Mouse (Mus musculus) lung, postnatal 0 days (tissue): ENCODE data around the gene Atp12a. TPM values are rescaled to one million over a fixed set of nuclear protein-coding genes. Genes with fewer than 3 reads are reported as not detected.

Source experiments
- ATAC-seq: fragments of 200-750 bp; cut with Nextera tagmentation; 2 replicates; pipeline ENCODE4 v1.8.0; 2017; ENCODE audit warnings: moderate library complexity
- DNase-seq: peaks from one replicate; pipeline ENCODE4 v3.0.0-alpha.2; 2016; ENCODE audit warnings: low spot score
- H3K27ac ChIP-seq: fragments of 300-500 bp; sonication (generic); 2 replicates; pipeline ENCODE4 v1.5.1; 2014; ENCODE audit warnings: antibody characterized with exemption, mild to moderate bottlenecking, low read length, mixed read lengths
- H3K27me3 ChIP-seq: fragments of 300-500 bp; sonication (generic); replicated peaks from 2 replicates; pipeline ENCODE4 v1.6.1; 2014; ENCODE audit warnings: low read length, mixed read lengths; ENCODE audit not compliant: insufficient read depth
- H3K36me3 ChIP-seq: fragments of 300-500 bp; sonication (generic); 2 replicates; pipeline ENCODE4 v1.6.1; 2014; ENCODE audit warnings: low read length, mixed read lengths; ENCODE audit not compliant: insufficient read depth
- H3K4me1 ChIP-seq: fragments of 300-500 bp; sonication (generic); 2 replicates; pipeline ENCODE4 v1.6.1; 2014; ENCODE audit warnings: antibody characterized with exemption, low read depth, low read length, mixed read lengths; ENCODE audit not compliant: insufficient read depth
- H3K4me2 ChIP-seq: fragments of 300-500 bp; sonication (generic); replicated peaks from 2 replicates; pipeline ENCODE4 v1.6.1; 2014; ENCODE audit warnings: low read depth, mild to moderate bottlenecking, low read length, moderate library complexity, mixed read lengths
- H3K4me3 ChIP-seq: fragments of 300-500 bp; sonication (generic); 2 replicates; pipeline ENCODE4 v1.5.1; 2014; ENCODE audit warnings: low read depth, low read length
- H3K9ac ChIP-seq: fragments of 300-500 bp; sonication (generic); replicated peaks from 2 replicates; pipeline ENCODE4 v1.6.1; 2014; ENCODE audit warnings: low read depth, mild to moderate bottlenecking
- H3K9me3 ChIP-seq: fragments of 300-500 bp; sonication (generic); 2 replicates; pipeline ENCODE4 v1.6.1; 2016; ENCODE audit warnings: low read length, mixed read lengths
- CTCF ChIP-seq: IDR thresholded peaks from 2 replicates; pipeline ENCODE4 v1.5.1; 2016; ENCODE audit warnings: antibody characterized with exemption, mild to moderate bottlenecking
- EP300 ChIP-seq: IDR thresholded peaks from 2 replicates; pipeline ENCODE4 v1.6.1; 2016; ENCODE audit warnings: antibody characterized with exemption, mild to moderate bottlenecking, control low read depth
- WGBS: fragments of 180-500 bp; shearing (Covaris S2); extraction: QIAGEN DNeasy Blood & Tissue Kit; methylation state at CpG from one replicate; pipeline ENCODE4 v1.1.7; 2014; 5-methylcytosine and 5-hydroxymethylcytosine counted together
- polyA plus RNA-seq: library from polyadenylated mRNA; unstranded; fragments of >200 nt; fragmentation: Nextera tagmentation; extraction: Ambion mirVana; gene quantifications from 2 replicates; pipeline ENCODE4 v1.2.1, GENCODE M21; 2015

The Atp12a gene
- polyA plus RNA-seq, 1 experiment from 2014 or later = 1.7 TPM

DNA sequence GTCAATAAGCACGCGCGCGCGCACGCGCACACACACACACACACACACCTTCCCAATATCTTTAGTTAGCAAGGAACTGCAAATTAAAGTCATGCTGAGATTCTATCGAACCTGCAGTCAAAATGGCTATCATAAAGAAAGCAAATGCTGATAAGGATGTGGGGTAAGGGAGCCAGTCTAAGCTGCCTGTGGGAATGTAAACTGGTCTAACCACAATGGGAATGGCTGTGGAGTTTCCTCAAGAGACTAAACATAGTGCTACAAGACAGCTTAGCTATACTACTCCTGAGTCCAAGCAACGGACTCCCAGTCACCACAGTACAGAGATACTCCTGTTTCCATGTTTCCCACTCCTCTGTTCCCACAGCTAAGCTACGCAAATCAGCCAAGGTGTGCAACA, 28.8 kb upstream of the Atp12a start:
- Histone ChIP-seq H3K4me2 (no peak overlapping the region), H3K36me3 (no peaks in the 10 kb centered on the region), H3K27ac (no peak overlapping the region), H3K9ac (no peak overlapping the region), H3K27me3 (no peaks in the 10 kb centered on the region), H3K4me1 (no peaks in the 10 kb centered on the region; the same call in 1 of the 2 replicates), H3K9me3 (no peaks in the 10 kb centered on the region), H3K4me3 (no peak overlapping the region)
- TF ChIP-seq EP300 = no peak
- no peak for TF ChIP-seq CTCF
- WGBS = 83% methylated on average over 10 of the region's 10 CpGs
- DNase-seq = no peak
- no peak for ATAC-seq

DNA sequence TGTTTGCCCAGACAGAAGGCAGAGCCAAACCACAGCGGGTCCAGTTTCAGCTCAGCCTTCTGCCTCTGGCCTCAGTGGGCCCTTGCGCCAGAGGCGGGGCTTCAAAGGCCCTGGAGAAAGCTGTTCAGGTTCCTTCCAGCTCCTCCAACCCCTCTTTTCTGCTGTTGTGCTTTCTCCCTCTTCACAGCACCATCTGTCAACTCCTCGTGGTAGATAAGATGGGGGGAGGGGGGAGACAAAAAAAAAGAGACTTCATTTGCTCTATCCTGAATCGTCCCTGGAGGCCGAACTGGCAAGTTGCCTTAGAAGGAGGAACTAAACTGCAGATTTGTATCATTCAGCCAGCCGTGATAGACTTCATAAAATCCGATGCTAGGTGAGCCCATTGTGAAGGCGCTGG, 27.8 kb upstream of the Atp12a start:
- 37% methylated on average over 9 of the region's 9 CpGs for WGBS
- no peak overlapping the region for H3K4me2 ChIP-seq
- ATAC-seq (no peak), DNase-seq (peak; percentile 16)
- H3K27me3 ChIP-seq = no peaks in the 10 kb centered on the region
- H3K4me1 ChIP-seq = no peaks in the 10 kb centered on the region; the same call in 1 of the 2 replicates
- no peaks in the 10 kb centered on the region for H3K36me3 ChIP-seq
- H3K27ac ChIP-seq = no peak overlapping the region
- H3K9me3 ChIP-seq = no peaks in the 10 kb centered on the region
- no peak overlapping the region for H3K4me3 ChIP-seq
- TF ChIP-seq EP300 = no peak
- TF ChIP-seq CTCF = no peak
- H3K9ac ChIP-seq = no peak overlapping the region

DNA sequence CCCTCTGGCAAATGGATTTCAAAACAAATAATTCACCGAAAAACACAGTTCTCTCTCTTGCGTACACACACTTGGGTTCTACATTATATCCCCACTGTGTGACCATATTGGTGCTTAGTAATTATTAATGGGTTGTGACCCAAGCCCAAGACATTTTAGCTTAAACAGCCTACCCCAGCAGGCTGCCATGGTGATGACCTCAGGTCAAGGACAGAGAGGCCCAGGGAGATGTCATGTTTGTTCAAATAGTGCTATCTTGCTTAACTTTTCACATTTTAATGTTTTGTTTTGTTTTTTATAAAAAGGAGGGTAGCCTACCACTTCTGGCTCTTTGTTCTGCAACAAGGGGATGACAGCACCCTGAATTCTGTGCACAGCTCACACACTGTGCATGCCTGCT, 27.2 kb upstream of the Atp12a start:
- Histone ChIP-seq H3K4me3 (no peak overlapping the region), H3K4me2 (no peak overlapping the region), H3K27ac (no peak overlapping the region), H3K9ac (no peak overlapping the region), H3K27me3 (no peaks in the 10 kb centered on the region), H3K36me3 (no peaks in the 10 kb centered on the region), H3K9me3 (no peaks in the 10 kb centered on the region), H3K4me1 (no peaks in the 10 kb centered on the region; the same call in 1 of the 2 replicates)
- TF ChIP-seq CTCF (no peak), EP300 (no peak)
- ATAC-seq (no peak), DNase-seq (no peak)
- WGBS = 64% methylated on average over 2 of the region's 2 CpGs

DNA sequence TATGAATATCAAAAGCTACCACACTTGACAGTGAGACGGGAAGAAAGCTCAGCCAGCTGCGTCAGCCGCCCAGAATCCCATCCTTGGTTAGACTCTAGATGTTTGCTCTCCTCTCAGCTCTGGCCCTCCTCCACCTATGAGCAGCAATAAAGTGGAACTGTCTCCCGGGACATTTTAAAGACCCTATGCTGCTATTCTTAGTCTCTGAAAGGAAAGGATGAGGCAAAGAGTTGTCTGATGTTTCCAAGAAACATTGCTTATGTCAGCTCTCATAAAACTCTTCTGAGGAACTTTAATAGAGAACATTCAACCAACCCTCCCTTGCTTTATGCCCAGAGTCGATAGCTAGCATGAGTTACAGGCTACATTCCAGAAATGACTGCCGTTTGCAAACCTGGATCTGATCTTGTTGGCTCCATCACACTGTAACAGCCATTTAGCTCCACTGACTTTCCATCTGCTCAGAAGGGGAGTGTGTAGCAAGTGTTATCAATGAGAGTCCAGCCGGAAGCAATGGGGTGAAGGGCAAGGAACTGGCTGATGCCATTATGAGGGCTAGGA, 25.9 kb upstream of the Atp12a start:
- TF ChIP-seq EP300 (no peak), CTCF (no peak)
- no peaks in the 10 kb centered on the region for H3K9me3 ChIP-seq
- 62% methylated on average over 7 of the region's 7 CpGs for WGBS
- H3K4me1 ChIP-seq = no peaks in the 10 kb centered on the region; the same call in 1 of the 2 replicates
- DNase-seq = no peak
- H3K4me3 ChIP-seq = no peak overlapping the region
- no peaks in the 10 kb centered on the region for H3K27me3 ChIP-seq
- no peak for ATAC-seq
- H3K9ac ChIP-seq = no peak overlapping the region
- no peaks in the 10 kb centered on the region for H3K36me3 ChIP-seq
- H3K4me2 ChIP-seq = no peak overlapping the region
- no peak overlapping the region for H3K27ac ChIP-seq

DNA sequence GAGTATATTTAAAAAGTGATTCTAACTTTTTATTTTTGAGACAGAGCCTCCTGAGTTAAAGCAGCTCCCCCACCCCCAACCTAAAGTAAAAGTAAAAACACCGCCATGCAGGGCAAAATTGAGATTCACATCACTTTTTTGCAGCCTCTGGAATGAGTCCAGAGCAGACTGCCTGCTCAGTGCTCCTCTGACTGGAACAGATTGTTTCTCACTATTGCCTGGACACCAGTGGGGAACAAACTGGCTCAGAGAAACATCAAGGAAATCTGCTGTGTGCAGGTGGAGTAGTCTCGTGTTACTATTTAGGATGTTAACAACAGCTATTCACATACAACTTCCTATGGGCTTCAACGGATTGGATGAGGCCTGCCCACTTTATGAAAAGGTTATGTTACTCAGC, 16.2 kb upstream of the Atp12a start:
- no peak for TF ChIP-seq CTCF
- no peak for TF ChIP-seq EP300
- Histone ChIP-seq H3K27me3 (no peaks in the 10 kb centered on the region), H3K9ac (no peak overlapping the region), H3K4me2 (no peak overlapping the region), H3K4me1 (no peaks in the 10 kb centered on the region), H3K9me3 (no peaks in the 10 kb centered on the region), H3K4me3 (no peak overlapping the region), H3K36me3 (no peaks in the 10 kb centered on the region), H3K27ac (no peak overlapping the region)
- DNase-seq = no peak
- no peak for ATAC-seq
- WGBS = 61% methylated on average over 3 of the region's 3 CpGs

DNA sequence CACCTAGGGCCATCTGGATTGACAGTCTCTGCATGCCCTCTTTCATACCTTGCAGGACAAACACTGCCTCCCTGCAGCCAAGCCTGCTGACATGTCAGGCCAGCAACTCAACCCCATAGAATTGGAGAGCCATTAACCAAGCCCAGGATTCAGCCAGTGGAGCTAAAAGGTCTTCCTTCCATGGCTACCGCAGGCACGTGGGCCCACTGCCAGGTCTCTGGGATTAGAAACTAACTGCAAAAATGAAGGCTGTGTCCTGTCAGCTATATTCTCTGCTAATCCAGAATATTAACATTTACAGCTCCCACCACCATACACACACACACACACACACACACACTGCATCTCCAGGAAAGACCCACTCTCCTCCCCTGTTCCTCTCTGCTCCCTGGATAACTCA, 15.3 kb upstream of the Atp12a start:
- TF ChIP-seq CTCF = no peak
- no peak for TF ChIP-seq EP300
- no peaks in the 10 kb centered on the region for H3K36me3 ChIP-seq
- ATAC-seq = no peak
- WGBS = 73% methylated on average over 2 of the region's 2 CpGs
- no peaks in the 10 kb centered on the region for H3K4me1 ChIP-seq
- no peak for DNase-seq
- no peaks in the 10 kb centered on the region for H3K9me3 ChIP-seq
- H3K27me3 ChIP-seq = no peaks in the 10 kb centered on the region
- no peak overlapping the region for H3K9ac ChIP-seq
- no peak overlapping the region for H3K27ac ChIP-seq
- no peak overlapping the region for H3K4me2 ChIP-seq
- no peak overlapping the region for H3K4me3 ChIP-seq
